Mouse (Mus musculus) G1E (cell line): Measurements from ENCODE around the gene Creb3l1. TPM values are rescaled to one million over a fixed set of nuclear protein-coding genes. Genes with fewer than 3 reads are reported as not detected.

Experiments
- ATAC-seq: 2 replicates; pipeline ENCODE4 v1.8.0; 2016; ENCODE audit warnings: mild to moderate bottlenecking; ENCODE audit not compliant: insufficient number of reproducible peaks, poor library complexity, low FRiP score, severe bottlenecking; ENCODE audit errors: extremely low read depth
- DNase-seq: peaks from one replicate; pipeline ENCODE4 v3.0.0; 2012; ENCODE audit warnings: low spot score
- H3K27me3 ChIP-seq: 2 replicates; pipeline ENCODE4 v1.6.1; 2012; ENCODE audit warnings: mild to moderate bottlenecking, low read length, inconsistent platforms; ENCODE audit not compliant: insufficient read depth
- H3K36me3 ChIP-seq: replicated peaks from 2 replicates; pipeline ENCODE3; 2012; ENCODE audit warnings: mild to moderate bottlenecking, inconsistent platforms
- H3K4me1 ChIP-seq: 2 replicates; pipeline ENCODE4 v1.6.1; 2012; ENCODE audit warnings: low read depth, low read length, inconsistent platforms, mixed read lengths; ENCODE audit not compliant: insufficient read depth
- H3K4me3 ChIP-seq: 2 replicates; pipeline ENCODE4 v1.5.1; 2012; ENCODE audit warnings: low read depth, mild to moderate bottlenecking, inconsistent platforms, low read length, moderate library complexity, mixed read lengths
- H3K9me3 ChIP-seq: replicated peaks from 2 replicates; pipeline ENCODE4 v1.6.1; 2012; ENCODE audit warnings: inconsistent platforms
- CTCF ChIP-seq: IDR thresholded peaks from 2 replicates; pipeline ENCODE4 v1.5.1; 2012; ENCODE audit warnings: low read depth, low read length, inconsistent platforms, mixed read lengths
- GATA1 ChIP-seq: IDR thresholded peaks from 2 replicates; pipeline ENCODE4 v1.6.1; 2012; ENCODE audit warnings: borderline replicate concordance, low read length, inconsistent platforms, mixed read lengths
- GATA2 ChIP-seq: IDR thresholded peaks from 2 replicates; pipeline ENCODE4 v1.6.1; 2012; ENCODE audit warnings: low read depth, low read length, inconsistent platforms, borderline replicate concordance
- POLR2AphosphoS5 ChIP-seq: IDR thresholded peaks from 2 replicates; pipeline ENCODE4 v1.6.1; 2012; ENCODE audit warnings: low read depth, low read length, inconsistent platforms; ENCODE audit not compliant: insufficient replicate concordance
- TAL1 ChIP-seq: conservative IDR thresholded peaks from 2 replicates; pipeline ENCODE4 v1.6.1; 2012; ENCODE audit warnings: low read depth, low read length, inconsistent platforms, mixed read lengths
- polyA plus RNA-seq: library from polyadenylated mRNA; stranded (reverse); fragments of >175 nt; gene quantifications from 2 replicates; pipeline ENCODE4 v1.2.3, GENCODE M21; 2012
- total RNA-seq, 2 experiments: library from RNA; stranded (forward) in 1 of 2; stranded (reverse) in 1 of 2; fragments of 200-1000 nt in 1 of 2; fragments of >200 nt in 1 of 2; fragmentation: Nextera tagmentation in 1 of 2; gene quantifications; 2 replicates each; pipeline ENCODE4 v1.2.3; 2014 to 2017

Creb3l1 gene
- total and polyA plus RNA-seq, 3 experiments = 1.4 to 2.5 (median 1.4) TPM

GRCm38 (mm10) chr2:92048034-92048690, 23.9 kb upstream of the Creb3l1 start:
- Histone ChIP-seq H3K4me3 (no peak overlapping the region), H3K4me1 (no peaks in the 10 kb centered on the region), H3K36me3 (no peaks in the 10 kb centered on the region), H3K27me3 (peaks cover 22% of the 10 kb centered on the region), H3K9me3 (no peaks in the 10 kb centered on the region)
- ATAC-seq (no peak), DNase-seq (no peak)
- TF ChIP-seq TAL1 = no peak
- TF ChIP-seq GATA1 = no peak
- no peak for TF ChIP-seq CTCF
- TF ChIP-seq GATA2 = no peak
- TF ChIP-seq POLR2AphosphoS5 = no peak

DNA sequence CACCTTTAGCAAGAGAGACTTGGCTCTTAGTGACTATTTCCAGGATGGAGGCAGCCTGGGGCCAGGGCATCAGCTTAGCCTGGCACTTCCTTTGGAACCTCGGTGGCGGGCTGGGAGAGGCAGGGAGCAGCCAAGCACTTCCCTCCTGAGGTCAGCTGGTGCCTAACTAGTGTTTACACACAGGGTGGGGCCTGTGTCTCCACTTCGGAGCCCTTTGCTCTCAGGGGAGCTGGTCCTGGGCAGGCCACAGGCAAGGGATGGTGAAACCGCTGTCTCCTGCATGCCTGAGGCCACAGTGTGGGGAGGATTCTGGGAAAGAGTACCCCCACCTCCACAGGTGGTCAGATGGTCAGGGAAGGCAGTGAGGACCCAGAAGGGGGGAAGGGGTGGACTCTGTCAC, 23.3 kb upstream of the Creb3l1 start:
- H3K27me3 ChIP-seq = peaks cover 27% of the 10 kb centered on the region
- no peaks in the 10 kb centered on the region for H3K9me3 ChIP-seq
- no peak for TF ChIP-seq GATA2
- no peak for TF ChIP-seq CTCF
- no peak for TF ChIP-seq POLR2AphosphoS5
- no peak for TF ChIP-seq TAL1
- TF ChIP-seq GATA1 = no peak
- H3K4me1 ChIP-seq = no peaks in the 10 kb centered on the region
- DNase-seq (no peak), ATAC-seq (no peak)
- H3K36me3 ChIP-seq = no peaks in the 10 kb centered on the region
- H3K4me3 ChIP-seq = no peak overlapping the region; the same call in 1 of the 2 replicates

- peaks cover 23% of the 10 kb centered on the region for H3K27me3 ChIP-seq
- DNase-seq = no peak
Observed at GRCm38 (mm10) chr2:92043285-92043684, 19.0 kb upstream of the Creb3l1 start.

DNA sequence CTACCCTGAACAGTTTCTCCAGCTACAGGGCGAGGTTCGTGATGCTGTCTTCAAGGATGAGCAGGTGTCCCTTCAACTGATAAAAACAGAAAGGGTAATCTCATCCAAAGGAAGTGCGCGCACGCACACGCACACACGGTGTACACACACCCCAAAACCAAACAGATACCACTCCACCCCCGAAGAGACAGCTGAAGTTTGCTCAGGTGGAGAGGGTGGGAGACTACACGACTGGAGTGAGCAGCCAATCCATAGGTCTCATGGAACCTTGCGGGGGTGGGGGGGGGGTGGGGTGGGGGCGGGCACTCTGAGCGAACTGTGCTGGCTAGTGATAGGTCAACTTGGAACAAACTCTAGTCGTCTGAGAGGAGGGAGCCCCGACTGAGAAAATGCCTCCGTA, 17.2 kb upstream of the Creb3l1 start:
- Histone ChIP-seq H3K4me3 (no peak overlapping the region), H3K4me1 (no peaks in the 10 kb centered on the region; the same call in 1 of the 2 replicates), H3K9me3 (no peaks in the 10 kb centered on the region), H3K36me3 (no peaks in the 10 kb centered on the region), H3K27me3 (peaks cover 22% of the 10 kb centered on the region)
- TF ChIP-seq GATA1 = no peak
- TF ChIP-seq TAL1 = no peak
- TF ChIP-seq CTCF = no peak
- no peak for TF ChIP-seq POLR2AphosphoS5
- no peak for TF ChIP-seq GATA2
- no peak for DNase-seq
- ATAC-seq = no peak

More at GRCm38 (mm10) chr2:92043285-92043684, 19.0 kb upstream of the Creb3l1 start:
- Histone ChIP-seq H3K9me3 (no peaks in the 10 kb centered on the region), H3K36me3 (no peaks in the 10 kb centered on the region), H3K4me1 (no peaks in the 10 kb centered on the region; the same call in 1 of the 2 replicates), H3K4me3 (no peak overlapping the region)
- TF ChIP-seq POLR2AphosphoS5 (no peak), TAL1 (no peak), GATA2 (no peak), GATA1 (no peak), CTCF (no peak)
- no peak for ATAC-seq

GRCm38 (mm10) chr2:92034273-92034672, 10.0 kb upstream of the Creb3l1 start:
- no peak for TF ChIP-seq POLR2AphosphoS5
- TF ChIP-seq CTCF = no peak
- TF ChIP-seq TAL1 = no peak
- no peak for TF ChIP-seq GATA1
- TF ChIP-seq GATA2 = no peak
- H3K4me3 ChIP-seq = no peak overlapping the region
- ATAC-seq (no peak), DNase-seq (no peak)
- H3K27me3 ChIP-seq = peaks cover 14% of the 10 kb centered on the region
- H3K36me3 ChIP-seq = no peaks in the 10 kb centered on the region
- no peaks in the 10 kb centered on the region; the same call in 1 of the 2 replicates for H3K4me1 ChIP-seq
- H3K9me3 ChIP-seq = no peaks in the 10 kb centered on the region

- TF ChIP-seq TAL1 (no peak), GATA1 (no peak), POLR2AphosphoS5 (no peak), GATA2 (no peak), CTCF (no peak)
- H3K9me3 ChIP-seq = no peaks in the 10 kb centered on the region
- no peaks in the 10 kb centered on the region for H3K36me3 ChIP-seq
- peaks cover 15% of the 10 kb centered on the region for H3K27me3 ChIP-seq
- H3K4me1 ChIP-seq = no peaks in the 10 kb centered on the region
- no peak overlapping the region for H3K4me3 ChIP-seq
- DNase-seq (no peak), ATAC-seq (no peak)
Observed at GRCm38 (mm10) chr2:92030554-92030953, 6.3 kb upstream of the Creb3l1 start.
